Mouse (Mus musculus) erythroblast, embryonic 14.5 days (primary cell): ENCODE data around the gene Vsx1.

ENCODE experiments used
- GATA1 ChIP-seq: IDR thresholded peaks from 2 replicates; pipeline ENCODE4 v1.6.1; 2012; ENCODE audit warnings: low read length, inconsistent platforms, mixed read lengths
- TAL1 ChIP-seq: IDR thresholded peaks from 3 replicates; pipeline ENCODE4 v1.6.1; 2012; ENCODE audit warnings: low read length, inconsistent platforms, mixed read lengths

DNA sequence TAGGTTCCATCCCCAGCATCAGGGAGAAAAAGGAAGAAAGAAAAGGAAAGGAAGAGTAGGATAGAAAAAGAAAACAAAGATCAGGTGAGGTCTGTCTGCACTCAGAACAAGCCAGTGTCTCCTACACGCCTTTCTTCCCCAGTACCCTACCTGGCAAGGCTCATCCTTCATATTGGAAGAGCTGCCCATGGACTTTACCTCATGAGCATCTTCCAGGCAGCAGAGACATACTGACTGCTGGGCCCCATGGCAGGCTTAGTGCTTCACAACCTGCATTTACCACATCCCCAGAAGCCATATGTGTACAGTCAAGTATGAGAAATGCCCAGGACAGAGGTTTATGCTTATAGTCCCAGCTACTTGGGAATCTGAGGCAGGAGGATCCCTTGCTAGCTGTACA is 18.2 kb downstream of the Vsx1 start:
- TF ChIP-seq TAL1: no peak
- TF ChIP-seq GATA1: no peak
